Mouse (Mus musculus): Measurements from ENCODE around the gene Rtbdn.
A peak's percentile ranks its signal among the peaks of the same experiment; 100 is the strongest.

DNA sequence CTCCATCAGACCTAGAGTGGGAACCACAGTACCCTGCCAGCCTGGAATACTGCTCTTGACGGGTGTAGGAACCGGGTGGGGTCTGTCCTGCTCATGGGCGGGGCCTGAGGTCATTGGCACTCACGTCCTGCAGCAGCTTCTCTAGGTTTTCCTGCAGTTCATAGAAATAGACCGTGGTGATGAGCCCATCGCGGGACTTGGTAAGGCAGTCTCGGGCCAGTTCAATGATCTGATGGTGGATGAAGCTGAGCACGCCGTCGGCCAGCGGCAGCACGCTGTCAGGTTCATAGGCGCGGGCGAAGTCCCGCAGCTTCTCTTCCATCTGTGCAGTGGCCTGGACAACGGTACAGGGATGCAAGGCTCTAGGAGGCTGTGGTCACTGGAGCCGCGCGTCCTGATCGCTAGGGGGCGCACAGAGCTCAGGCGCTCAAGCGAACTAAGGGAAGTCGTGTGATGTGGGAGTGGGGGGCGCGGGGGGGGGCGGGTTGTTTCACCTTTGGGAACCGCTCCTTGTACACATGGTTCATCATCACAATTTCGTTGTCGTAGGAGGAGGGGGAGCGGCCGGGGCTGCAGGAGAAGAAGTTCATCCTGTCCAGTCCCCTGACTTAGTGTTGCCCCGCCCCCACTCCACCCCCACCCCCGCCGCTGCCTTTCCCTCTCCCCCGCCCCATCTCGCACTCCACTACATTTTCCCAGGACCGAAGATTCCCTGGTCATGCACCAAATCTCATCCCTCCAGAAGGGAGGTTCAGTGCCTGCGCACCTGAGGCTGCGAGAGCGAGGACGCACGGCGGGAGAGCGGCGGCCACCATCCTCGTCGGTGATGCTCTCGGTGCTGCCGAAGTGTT is 18.1 kb upstream of the Rtbdn start:
- no peak for TF ChIP-seq POLR2A (IDR thresholded peaks at IDR 0.05; ENCODE audit: borderline replicate concordance, control insufficient read depth, low read depth, low read length)
- TF ChIP-seq CTCF (IDR thresholded peaks at IDR 0.05; ENCODE audit: control insufficient read depth, insufficient read depth, low read length), result peak; percentile 82
